Mouse (Mus musculus) megakaryocyte, embryonic 14.5 days (primary cell): ENCODE data around the gene Dst. TPM values are rescaled to one million over a fixed set of nuclear protein-coding genes. Genes with fewer than 3 reads are reported as not detected.

Source experiments
- H3K27me3 ChIP-seq: replicated peaks from 2 replicates; pipeline ENCODE3; 2012; ENCODE audit warnings: inconsistent platforms
- H3K36me3 ChIP-seq: replicated peaks from 2 replicates; pipeline ENCODE3; 2012; ENCODE audit warnings: low read length, inconsistent platforms, mixed read lengths
- H3K4me1 ChIP-seq: 2 replicates; pipeline ENCODE4 v1.6.1; 2012; ENCODE audit warnings: inconsistent platforms
- H3K4me3 ChIP-seq: replicated peaks from 2 replicates; pipeline ENCODE3; 2012; ENCODE audit warnings: moderate library complexity, mild to moderate bottlenecking, inconsistent platforms
- H3K9me3 ChIP-seq: 2 replicates; pipeline ENCODE4 v1.6.1; 2012; ENCODE audit warnings: inconsistent platforms
- FLI1 ChIP-seq: IDR thresholded peaks from 2 replicates; pipeline ENCODE4 v1.6.1; 2012; ENCODE audit warnings: low read length, inconsistent platforms, mixed read lengths
- GATA1 ChIP-seq: IDR thresholded peaks from 3 replicates; pipeline ENCODE4 v1.6.1; 2012; ENCODE audit warnings: mixed read lengths, low read length, inconsistent platforms, borderline replicate concordance
- polyA plus RNA-seq: library from polyadenylated mRNA; stranded (reverse); fragments of >175 nt; gene quantifications from 2 replicates; pipeline ENCODE4 v1.2.3, GENCODE M21; 2012; ENCODE audit warnings: low replicate concordance; ENCODE audit not compliant: insufficient read depth

The Dst gene
- polyA plus RNA-seq, 1 experiment, result 4.2 TPM

GRCm38 (mm10) chr1:34259898-34260297 lies 351.9 kb downstream of the Dst start:
- no peak overlapping the region for H3K4me3 ChIP-seq
- TF ChIP-seq GATA1 (no peak), FLI1 (no peak)
- H3K4me1 ChIP-seq, result no peaks in the 10 kb centered on the region
- H3K27me3 ChIP-seq, result no peaks in the 10 kb centered on the region
- peaks cover 22% of the 10 kb centered on the region for H3K36me3 ChIP-seq
- no peaks in the 10 kb centered on the region for H3K9me3 ChIP-seq

- Histone ChIP-seq H3K9me3 (no peaks in the 10 kb centered on the region), H3K4me1 (no peaks in the 10 kb centered on the region), H3K4me3 (no peak overlapping the region), H3K27me3 (no peaks in the 10 kb centered on the region), H3K36me3 (peaks cover 22% of the 10 kb centered on the region)
- no peak for TF ChIP-seq FLI1
- no peak for TF ChIP-seq GATA1
Measured at GRCm38 (mm10) chr1:34261011-34261410, 353.0 kb downstream of the Dst start.

GRCm38 (mm10) chr1:34268520-34268919 lies 360.5 kb downstream of the Dst start:
- no peaks in the 10 kb centered on the region for H3K9me3 ChIP-seq
- no peak overlapping the region for H3K4me3 ChIP-seq
- H3K36me3 ChIP-seq, result peaks cover 13% of the 10 kb centered on the region
- no peaks in the 10 kb centered on the region for H3K4me1 ChIP-seq
- no peaks in the 10 kb centered on the region for H3K27me3 ChIP-seq
- TF ChIP-seq GATA1 (no peak), FLI1 (no peak)

GRCm38 (mm10) chr1:34269578-34269977 lies 361.6 kb downstream of the Dst start:
- Histone ChIP-seq H3K4me3 (no peak overlapping the region), H3K9me3 (no peaks in the 10 kb centered on the region), H3K36me3 (peaks cover 8% of the 10 kb centered on the region), H3K27me3 (no peaks in the 10 kb centered on the region), H3K4me1 (no peaks in the 10 kb centered on the region)
- TF ChIP-seq GATA1 (no peak), FLI1 (no peak)

GRCm38 (mm10) chr1:34273922-34274321 lies 365.9 kb downstream of the Dst start:
- Histone ChIP-seq H3K9me3 (no peaks in the 10 kb centered on the region), H3K4me3 (no peak overlapping the region), H3K27me3 (no peaks in the 10 kb centered on the region), H3K36me3 (peaks cover 10% of the 10 kb centered on the region), H3K4me1 (no peaks in the 10 kb centered on the region)
- TF ChIP-seq FLI1, result no peak

GRCm38 (mm10) chr1:34275787-34276186 lies 367.8 kb downstream of the Dst start:
- TF ChIP-seq GATA1 (no peak), FLI1 (no peak)
- H3K36me3 ChIP-seq, result peaks cover 10% of the 10 kb centered on the region

GRCm38 (mm10) chr1:34276756-34277155 lies 368.7 kb downstream of the Dst start:
- H3K9me3 ChIP-seq, result no peaks in the 10 kb centered on the region
- TF ChIP-seq GATA1, result no peak
- no peak for TF ChIP-seq FLI1
- peaks cover 10% of the 10 kb centered on the region for H3K36me3 ChIP-seq
- H3K4me1 ChIP-seq, result no peaks in the 10 kb centered on the region
- no peak overlapping the region for H3K4me3 ChIP-seq
- H3K27me3 ChIP-seq, result no peaks in the 10 kb centered on the region

More at GRCm38 (mm10) chr1:34275787-34276186, 367.8 kb downstream of the Dst start:
- no peaks in the 10 kb centered on the region for H3K4me1 ChIP-seq
- H3K9me3 ChIP-seq, result no peaks in the 10 kb centered on the region
- H3K27me3 ChIP-seq, result no peaks in the 10 kb centered on the region
- no peak overlapping the region for H3K4me3 ChIP-seq

- TF ChIP-seq FLI1 (no peak), GATA1 (no peak)
- Histone ChIP-seq H3K4me3 (no peak overlapping the region), H3K4me1 (no peaks in the 10 kb centered on the region), H3K36me3 (peaks cover 10% of the 10 kb centered on the region), H3K9me3 (no peaks in the 10 kb centered on the region), H3K27me3 (no peaks in the 10 kb centered on the region)
Measured at GRCm38 (mm10) chr1:34277259-34277658, 369.2 kb downstream of the Dst start.

- TF ChIP-seq FLI1 (no peak), GATA1 (no peak)
- Histone ChIP-seq H3K4me1 (no peaks in the 10 kb centered on the region), H3K9me3 (no peaks in the 10 kb centered on the region), H3K36me3 (peaks cover 2% of the 10 kb centered on the region), H3K27me3 (no peaks in the 10 kb centered on the region), H3K4me3 (no peak overlapping the region)
Measured at GRCm38 (mm10) chr1:34283502-34283901, 375.5 kb downstream of the Dst start.

GRCm38 (mm10) chr1:34284979-34285378 lies 377.0 kb downstream of the Dst start:
- H3K4me3 ChIP-seq, result no peak overlapping the region
- no peaks in the 10 kb centered on the region for H3K27me3 ChIP-seq
- peaks cover 9% of the 10 kb centered on the region for H3K36me3 ChIP-seq
- TF ChIP-seq FLI1 (no peak), GATA1 (no peak)
- 0 out of 2 replicates have a peak, but pooled peaks cover 6% of the 10 kb centered on the region for H3K9me3 ChIP-seq
- no peaks in the 10 kb centered on the region for H3K4me1 ChIP-seq

- no peaks in the 10 kb centered on the region for H3K4me1 ChIP-seq
- H3K4me3 ChIP-seq, result no peak overlapping the region
- peaks cover 15% of the 10 kb centered on the region for H3K9me3 ChIP-seq
- H3K36me3 ChIP-seq, result peaks cover 24% of the 10 kb centered on the region
- TF ChIP-seq FLI1 (no peak), GATA1 (no peak)
- H3K27me3 ChIP-seq, result no peaks in the 10 kb centered on the region
Measured at GRCm38 (mm10) chr1:34287731-34288130, 379.7 kb downstream of the Dst start.

GRCm38 (mm10) chr1:34288181-34288580 lies 380.2 kb downstream of the Dst start:
- no peak overlapping the region for H3K4me3 ChIP-seq
- H3K9me3 ChIP-seq, result peaks cover 15% of the 10 kb centered on the region
- no peaks in the 10 kb centered on the region for H3K27me3 ChIP-seq
- no peaks in the 10 kb centered on the region for H3K4me1 ChIP-seq
- TF ChIP-seq FLI1, result no peak
- TF ChIP-seq GATA1, result no peak
- H3K36me3 ChIP-seq, result peaks cover 24% of the 10 kb centered on the region
